Comparison of ENCODE assay signal across 15 mouse cellular contexts in genomic region chr3:121348792-121349191, GRCm38 (mm10). TPM values are rescaled to one million over a fixed set of nuclear protein-coding genes. Genes with fewer than 3 reads are reported as not detected.
DNase-seq lines count a peak whose midpoint lies in the region; ATAC-seq and TF ChIP-seq lines count a peak whose summit lies in the region.
"Had no signal": no experiment of that assay in that cellular context is flagged by ENCODE, and none has a peak within 500 bp of the region (broad histone marks: within the 10 kb centered on the region; RNA-seq: fewer than 3 reads in every experiment).

No protein-coding gene starts in this region.

- no peak for DNase-seq in hindbrain, embryonic 10.5 days (ENCODE audit: low spot score)
- DNase-seq in hindbrain, embryonic 11.5 days (ENCODE audit: low spot score): no peak
- no peak for DNase-seq in embryonic facial prominence, embryonic 14.5 days (ENCODE audit: low spot score)
- DNase-seq in limb, embryonic 14.5 days (ENCODE audit: low spot score): no peak
- DNase-seq in midbrain, postnatal 0 days (ENCODE audit: low spot score): no peak
- no peak for DNase-seq in thymus, postnatal 36 days
- no peak for DNase-seq in liver, embryonic 11.5 days (ENCODE audit: low spot score)
- no peak for DNase-seq in heart, postnatal 10 days
- DNase-seq: adrenal gland, adult 2 months; cerebellum, adult 11-12 months; kidney, adult 18-20 months; kidney, postnatal 14 days; lung, postnatal 14 days had no signal

- no peaks in the 10 kb centered on the region for H3K27me3 ChIP-seq in hindbrain, embryonic 10.5 days (ENCODE audit: insufficient read depth, poor library complexity, severe bottlenecking)
- no peaks in the 10 kb centered on the region for H3K27me3 ChIP-seq in hindbrain, embryonic 11.5 days (ENCODE audit: control insufficient read depth, insufficient read depth, low read length)
- H3K27me3 ChIP-seq in embryonic facial prominence, embryonic 14.5 days (replicated peaks; ENCODE audit: control insufficient read depth, insufficient read depth, low read length): no peaks in the 10 kb centered on the region
- H3K27me3 ChIP-seq in limb, embryonic 14.5 days (ENCODE audit: control insufficient read depth, insufficient read depth, low read length): no peaks in the 10 kb centered on the region
- H3K27me3 ChIP-seq in midbrain, postnatal 0 days (ENCODE audit: insufficient read depth, low read length): no peaks in the 10 kb centered on the region
- H3K27me3 ChIP-seq in liver, embryonic 11.5 days (replicated peaks; ENCODE audit: control insufficient read depth, insufficient read depth, low read length): no peaks in the 10 kb centered on the region
- H3K27me3 ChIP-seq: heart, embryonic 13.5 days had no signal

- no peak overlapping the region for H3K4me3 ChIP-seq in hindbrain, embryonic 10.5 days
- H3K4me3 ChIP-seq in hindbrain, embryonic 11.5 days (ENCODE audit: low read depth, low read length): no peak overlapping the region
- no peak overlapping the region for H3K4me3 ChIP-seq in embryonic facial prominence, embryonic 14.5 days (ENCODE audit: low read depth, low read length)
- no peak overlapping the region for H3K4me3 ChIP-seq in limb, embryonic 14.5 days (replicated peaks; ENCODE audit: low read length)
- no peak overlapping the region for H3K4me3 ChIP-seq in midbrain, postnatal 0 days (ENCODE audit: low read depth, low read length)
- no peak overlapping the region for H3K4me3 ChIP-seq in liver, embryonic 11.5 days (ENCODE audit: low read depth, low read length)
- H3K4me3 ChIP-seq: erythroblast, embryonic 14.5 days; heart, embryonic 13.5 days had no signal

- ATAC-seq in hindbrain, embryonic 11.5 days (ENCODE audit: low FRiP score): no peak
- ATAC-seq in embryonic facial prominence, embryonic 14.5 days (ENCODE audit: low read depth): no peak
- no peak for ATAC-seq in limb, embryonic 14.5 days (ENCODE audit: low FRiP score, low read depth)
- ATAC-seq in midbrain, postnatal 0 days (ENCODE audit: low FRiP score): peak; percentile 44; the same call in 1 of the 2 replicates
- ATAC-seq in liver, embryonic 11.5 days (replicated peaks; ENCODE audit: low FRiP score): no peak

- TF ChIP-seq POLR2A in limb, embryonic 14.5 days (IDR thresholded peaks at IDR 0.05; ENCODE audit: borderline replicate concordance, extremely low read depth, insufficient read depth, insufficient read length): no peak

- 84% methylated on average over 6 of the region's 6 CpGs for WGBS in hindbrain, embryonic 10.5 days
- WGBS in hindbrain, embryonic 11.5 days: 85% methylated on average over 6 of the region's 6 CpGs
- 72% methylated on average over 6 of the region's 6 CpGs for WGBS in embryonic facial prominence, embryonic 14.5 days
- 80% methylated on average over 6 of the region's 6 CpGs for WGBS in limb, embryonic 14.5 days
- 46% methylated on average over 6 of the region's 6 CpGs for WGBS in midbrain, postnatal 0 days
- 75% methylated on average over 6 of the region's 6 CpGs for WGBS in liver, embryonic 11.5 days

- TF ChIP-seq CTCF in midbrain, postnatal 0 days (IDR thresholded peaks at IDR 0.05): no peak

- H3K4me2 ChIP-seq in hindbrain, embryonic 11.5 days (replicated peaks; ENCODE audit: low read depth, low read length): no peak overlapping the region
- no peak overlapping the region for H3K4me2 ChIP-seq in embryonic facial prominence, embryonic 14.5 days (ENCODE audit: low read depth, low read length)
- H3K4me2 ChIP-seq in limb, embryonic 14.5 days (replicated peaks; ENCODE audit: low read depth, low read length, severe bottlenecking): no peak overlapping the region
- 0 out of 2 replicates have a peak overlapping the region, but pooled peaks have one; percentile 5 for H3K4me2 ChIP-seq in midbrain, postnatal 0 days (ENCODE audit: low read depth, low read length, poor library complexity, severe bottlenecking)
- H3K4me2 ChIP-seq in liver, embryonic 11.5 days: no peak overlapping the region
- H3K4me2 ChIP-seq: heart, embryonic 13.5 days had no signal

- H3K9me3 ChIP-seq in hindbrain, embryonic 10.5 days: no peaks in the 10 kb centered on the region
- no peaks in the 10 kb centered on the region for H3K9me3 ChIP-seq in hindbrain, embryonic 11.5 days (ENCODE audit: control insufficient read depth, low read length)
- H3K9me3 ChIP-seq in embryonic facial prominence, embryonic 14.5 days (ENCODE audit: control insufficient read depth, low read length): no peaks in the 10 kb centered on the region
- H3K9me3 ChIP-seq in limb, embryonic 14.5 days (ENCODE audit: control insufficient read depth, low read length): no peaks in the 10 kb centered on the region
- no peaks in the 10 kb centered on the region for H3K9me3 ChIP-seq in midbrain, postnatal 0 days (ENCODE audit: low read length)
- H3K9me3 ChIP-seq in liver, embryonic 11.5 days (ENCODE audit: control insufficient read depth, low read length): no peaks in the 10 kb centered on the region
- H3K9me3 ChIP-seq: heart, embryonic 13.5 days had no signal

- peak overlapping the region; percentile 81 for H3K27ac ChIP-seq in hindbrain, embryonic 10.5 days
- H3K27ac ChIP-seq in hindbrain, embryonic 11.5 days (ENCODE audit: low read depth, low read length): no peak overlapping the region
- H3K27ac ChIP-seq in embryonic facial prominence, embryonic 14.5 days (replicated peaks; ENCODE audit: low read depth, low read length): peak overlapping the region; percentile 63; the same call in 1 of the 2 replicates
- H3K27ac ChIP-seq in limb, embryonic 14.5 days (replicated peaks; ENCODE audit: low read depth, low read length): 0 out of 2 replicates have a peak overlapping the region, but pooled peaks have one; percentile 33
- H3K27ac ChIP-seq in midbrain, postnatal 0 days (ENCODE audit: low read depth, low read length): peak overlapping the region; percentile 58; the same call in 1 of the 2 replicates
- H3K27ac ChIP-seq in liver, embryonic 11.5 days (ENCODE audit: low read depth, low read length): no peak overlapping the region
- H3K27ac ChIP-seq: heart, embryonic 13.5 days had no signal

- peaks cover 56% of the 10 kb centered on the region for H3K4me1 ChIP-seq in hindbrain, embryonic 10.5 days (replicated peaks)
- peaks cover 2% of the 10 kb centered on the region; the same call in 1 of the 2 replicates for H3K4me1 ChIP-seq in hindbrain, embryonic 11.5 days (replicated peaks; ENCODE audit: control insufficient read depth, insufficient read depth, low read length)
- peaks cover 55% of the 10 kb centered on the region for H3K4me1 ChIP-seq in embryonic facial prominence, embryonic 14.5 days (ENCODE audit: control insufficient read depth, insufficient read depth, low read length)
- H3K4me1 ChIP-seq in limb, embryonic 14.5 days (ENCODE audit: control insufficient read depth, insufficient read depth, low read length): peaks cover 39% of the 10 kb centered on the region
- H3K4me1 ChIP-seq in midbrain, postnatal 0 days (ENCODE audit: insufficient read depth, low read length): peaks cover 8% of the 10 kb centered on the region; the same call in 1 of the 2 replicates
- H3K4me1 ChIP-seq in liver, embryonic 11.5 days (replicated peaks; ENCODE audit: control insufficient read depth, insufficient read depth, low read length): peaks cover 10% of the 10 kb centered on the region

- intact Hi-C loops in heart, postnatal 10 days (cut with DNase I): no loop called here

- no peak overlapping the region for H3K9ac ChIP-seq in hindbrain, embryonic 11.5 days (ENCODE audit: low read depth, low read length)
- no peak overlapping the region for H3K9ac ChIP-seq in embryonic facial prominence, embryonic 14.5 days (ENCODE audit: low read depth, low read length)
- no peak overlapping the region for H3K9ac ChIP-seq in limb, embryonic 14.5 days (ENCODE audit: low read depth, low read length, severe bottlenecking)
- H3K9ac ChIP-seq in midbrain, postnatal 0 days (replicated peaks; ENCODE audit: low read length, poor library complexity, severe bottlenecking): no peak overlapping the region
- H3K9ac ChIP-seq in liver, embryonic 11.5 days (ENCODE audit: low read depth, low read length): no peak overlapping the region
- H3K9ac ChIP-seq: heart, embryonic 13.5 days had no signal

- H3K36me3 ChIP-seq in hindbrain, embryonic 10.5 days: no peaks in the 10 kb centered on the region
- no peaks in the 10 kb centered on the region for H3K36me3 ChIP-seq in hindbrain, embryonic 11.5 days (ENCODE audit: control insufficient read depth, insufficient read depth, low read length)
- no peaks in the 10 kb centered on the region for H3K36me3 ChIP-seq in embryonic facial prominence, embryonic 14.5 days (ENCODE audit: control insufficient read depth, insufficient read depth, low read length)
- no peaks in the 10 kb centered on the region for H3K36me3 ChIP-seq in limb, embryonic 14.5 days (ENCODE audit: control insufficient read depth, insufficient read depth, low read length)
- no peaks in the 10 kb centered on the region for H3K36me3 ChIP-seq in midbrain, postnatal 0 days (ENCODE audit: insufficient read depth, low read length)
- no peaks in the 10 kb centered on the region for H3K36me3 ChIP-seq in liver, embryonic 11.5 days (ENCODE audit: control insufficient read depth, insufficient read depth, low read length)

RNA-seq across cellular contexts. Expression of gene Alg14, which starts 57.2 kb away (rescaled TPM):
- polyA plus RNA-seq in hindbrain, embryonic 10.5 days (2016; fragmentation: Nextera tagmentation; extraction: Ambion mirVana): 35.5 and 41.5 TPM in 2 replicates
- 39.0 and 41.8 TPM in 2 replicates for polyA plus RNA-seq in hindbrain, embryonic 11.5 days (2014; fragmentation: Nextera tagmentation; extraction: Ambion mirVana)
- 38.8 and 49.6 TPM in 2 replicates for polyA plus RNA-seq in embryonic facial prominence, embryonic 14.5 days (2014; fragmentation: Nextera tagmentation; extraction: Ambion mirVana)
- 21.2 and 23.7 TPM in 2 replicates for polyA plus RNA-seq in limb, embryonic 14.5 days (2012; rRNA removed)
- polyA plus RNA-seq in limb, embryonic 14.5 days (2014; fragmentation: Nextera tagmentation; extraction: Ambion mirVana): 40.3 and 47.4 TPM in 2 replicates
- total RNA-seq in midbrain, postnatal 0 days (2014; rRNA removed): 18.5 and 18.8 TPM in 2 replicates
- polyA plus RNA-seq in midbrain, postnatal 0 days (2015; fragmentation: Nextera tagmentation; extraction: Ambion mirVana): 26.0 and 31.1 TPM in 2 replicates
- polyA plus RNA-seq in liver, embryonic 11.5 days (2014; fragmentation: Nextera tagmentation; extraction: Ambion mirVana): 23.3 and 26.4 TPM in 2 replicates
- total RNA-seq in heart, postnatal 10 days (2021): 10 to 100 TPM; 16.6 to 17.0 TPM

Comparison
In these comparisons a context has a peak if more than half of its experiments do, and no peak if none do; other contexts are left out.
1. H3K27ac ChIP-seq: peak in hindbrain, embryonic 10.5 days (single experiment), embryonic facial prominence, embryonic 14.5 days (single experiment), limb, embryonic 14.5 days (single experiment) and midbrain, postnatal 0 days (single experiment); none in hindbrain, embryonic 11.5 days (single experiment) and liver, embryonic 11.5 days (single experiment).